Mouse (Mus musculus): ENCODE measurements at regions not wholly inside any gene's neighbourhood (a gene's known extent, or its start where the extent isn't known, plus 50 kb on each side); places are given as distances from the start of the nearest gene placed in this dataset.

DNA sequence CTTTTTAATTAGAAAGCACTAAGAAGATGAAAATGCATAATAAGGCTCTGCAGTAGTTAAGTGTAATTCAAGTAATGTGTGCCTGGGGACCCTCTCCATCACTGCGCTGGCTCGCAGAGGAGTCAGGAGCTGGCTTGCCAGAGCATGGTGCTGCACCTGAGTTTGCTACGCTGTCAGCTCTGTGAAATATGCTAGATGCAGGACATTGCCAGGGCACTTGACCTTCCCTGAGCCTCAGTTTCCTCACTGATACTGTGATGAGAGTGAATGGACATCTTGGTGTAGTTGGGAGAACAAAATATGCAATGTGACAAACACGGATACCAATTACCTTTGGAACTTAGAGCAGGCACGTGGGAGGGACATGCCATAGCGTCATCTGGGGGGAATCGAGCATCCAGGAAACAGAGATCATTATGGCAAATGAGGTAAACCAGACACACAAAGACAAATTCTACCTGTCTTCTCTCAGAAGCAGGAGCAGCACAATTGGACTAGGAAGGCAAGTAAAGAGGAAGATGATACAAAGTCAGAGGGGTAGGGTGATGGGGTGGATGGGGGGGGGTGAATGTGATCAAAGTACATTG, 133.6 kb upstream of the Slco3a1 start:
- DNase-seq (ENCODE audit: low read depth, low spot score): no peak

DNA sequence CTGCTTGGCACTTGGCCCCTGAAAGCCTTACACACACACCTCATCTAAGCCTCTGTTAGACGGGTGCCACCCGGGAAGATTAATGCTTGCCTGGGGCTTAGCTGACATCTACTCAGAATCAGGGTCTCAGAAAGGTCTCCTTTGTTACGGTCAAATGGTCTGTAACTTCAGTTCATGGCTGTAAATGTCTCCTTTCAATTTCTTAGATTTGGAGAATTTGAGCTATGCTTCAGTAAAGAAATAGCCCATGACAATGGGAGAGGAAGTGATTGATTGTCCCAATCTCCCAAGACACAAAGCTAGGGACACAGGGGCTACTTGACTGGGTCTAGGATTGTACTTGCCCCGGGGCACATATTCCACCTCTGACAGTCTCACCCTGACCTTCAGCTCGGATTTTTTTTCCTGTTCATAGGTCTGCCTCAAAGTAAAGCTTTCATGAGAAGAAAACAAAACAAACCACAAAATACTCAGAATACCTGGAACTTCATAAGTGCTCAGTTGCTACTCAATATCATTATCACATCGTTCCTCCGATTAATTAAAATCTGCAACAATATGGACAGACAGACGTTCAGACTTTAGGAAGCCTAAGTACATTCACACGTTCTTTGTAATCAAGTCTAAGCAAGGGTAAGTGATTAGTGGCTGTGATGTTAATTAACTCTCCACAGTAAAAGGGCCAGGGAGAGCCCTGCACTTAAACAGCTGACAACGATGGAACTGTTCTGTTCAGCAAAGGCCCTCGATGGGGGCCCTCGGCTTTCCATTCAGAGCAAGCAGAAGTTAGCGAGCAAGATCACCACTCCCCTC, 132.9 kb upstream of the Slco3a1 start:
- DNase-seq (ENCODE audit: low read depth, low spot score): peak; percentile 84

GRCm38 (mm10) chr7:74683979-74684378, 129.4 kb upstream of the Slco3a1 start:
- DNase-seq (ENCODE audit: low read depth, low spot score): no peak

DNA sequence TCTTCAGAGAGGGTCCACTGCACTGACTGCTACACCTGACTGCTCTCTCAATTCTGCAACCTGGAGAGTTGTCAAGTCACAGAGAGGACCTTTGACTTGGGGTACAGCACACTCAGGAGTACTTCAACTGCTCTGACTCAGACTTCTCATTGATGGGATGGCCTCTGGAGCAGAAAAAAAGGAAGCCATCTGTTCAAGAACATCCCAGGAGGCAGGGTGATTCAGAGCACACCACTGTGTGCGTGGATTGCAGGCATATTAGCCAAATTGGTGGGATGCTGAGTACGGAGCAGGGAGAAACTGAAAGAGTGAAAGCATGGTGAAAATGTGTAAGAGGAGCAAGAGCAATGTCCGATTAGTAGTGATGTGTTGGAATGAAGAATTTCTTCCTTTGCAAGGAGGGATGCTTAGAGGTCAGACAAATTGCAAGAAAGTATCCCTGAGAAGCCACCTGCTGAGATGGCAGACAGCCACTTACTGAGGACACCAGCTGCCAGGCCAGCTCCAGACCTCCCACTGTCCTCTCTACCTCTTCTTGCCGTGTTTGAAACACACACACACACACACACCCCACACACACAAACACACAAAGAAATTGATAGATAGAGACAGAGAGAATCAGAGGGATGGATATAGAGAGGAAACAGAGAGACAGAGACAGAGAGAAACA, 119.2 kb upstream of the Slco3a1 start:
- no peak for DNase-seq (ENCODE audit: low read depth, low spot score)

DNA sequence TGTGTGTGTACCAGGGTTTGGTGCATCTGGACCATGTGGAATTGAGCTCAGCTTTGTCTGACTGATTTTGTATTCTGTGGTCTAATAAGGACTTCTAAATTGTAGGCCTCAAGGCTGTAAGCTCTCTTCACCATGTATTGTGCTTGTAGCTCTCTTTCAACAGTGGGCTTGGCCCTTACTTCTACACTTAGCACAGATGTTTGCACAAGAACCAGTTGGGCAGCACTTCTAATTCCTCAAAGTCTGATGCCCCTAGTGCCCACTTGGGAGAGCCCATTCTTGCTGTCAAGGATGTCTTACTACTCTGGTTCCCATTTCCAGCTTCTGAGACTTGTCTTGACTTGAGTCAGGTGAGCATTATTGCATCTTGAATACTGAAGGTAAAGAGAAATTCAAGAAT, 114.5 kb upstream of the Slco3a1 start:
- no peak for DNase-seq (ENCODE audit: low read depth, low spot score)

- DNase-seq (ENCODE audit: low read depth, low spot score): peak; percentile 42
Observed at GRCm38 (mm10) chr7:74667106-74667505, 112.5 kb upstream of the Slco3a1 start.

GRCm38 (mm10) chr7:74663820-74664219, 109.2 kb upstream of the Slco3a1 start:
- no peak for DNase-seq (ENCODE audit: low read depth, low spot score)

- no peak for DNase-seq (ENCODE audit: low read depth, low spot score)
Observed at GRCm38 (mm10) chr7:74647310-74647709, 92.7 kb upstream of the Slco3a1 start.

- DNase-seq (ENCODE audit: low read depth, low spot score): no peak
Observed at GRCm38 (mm10) chr7:74640171-74640570, 85.6 kb upstream of the Slco3a1 start.

- DNase-seq (ENCODE audit: low read depth, low spot score): no peak
Observed at GRCm38 (mm10) chr7:74632217-74632616, 77.6 kb upstream of the Slco3a1 start.

DNA sequence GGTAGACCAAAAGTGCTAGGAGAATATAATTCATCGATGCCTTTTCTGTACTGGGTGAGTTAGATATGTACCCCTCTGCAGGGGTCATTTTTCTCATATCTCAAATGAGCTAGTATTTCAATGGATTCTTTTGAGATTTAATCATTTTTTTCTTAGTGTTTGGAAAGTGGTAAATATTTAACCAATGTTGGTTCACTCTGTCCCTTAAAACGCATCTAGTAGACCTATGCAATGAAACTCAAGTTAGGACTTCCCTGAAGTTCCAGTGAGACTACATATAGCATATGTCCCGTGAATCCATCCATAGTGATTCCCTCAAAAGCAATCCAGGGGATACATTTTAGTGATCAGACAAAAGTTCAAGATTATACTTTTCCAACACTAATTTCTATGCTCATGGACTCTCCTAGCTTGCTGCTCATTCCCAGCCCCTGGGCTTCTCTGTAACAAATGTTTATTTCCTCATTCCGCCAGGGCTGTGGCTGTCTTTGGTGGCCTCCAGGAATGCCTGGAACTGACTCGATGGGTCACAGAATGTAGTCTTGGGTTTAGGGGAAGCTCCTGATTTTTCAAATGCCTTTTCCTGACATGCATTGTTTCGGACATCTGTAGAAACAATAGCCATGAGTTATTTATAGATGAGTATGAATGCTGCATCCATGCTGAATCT, 74.4 kb upstream of the Slco3a1 start:
- no peak for DNase-seq (ENCODE audit: low read depth, low spot score)
